Mouse (Mus musculus) NIH3T3 (cell line): Measurements from ENCODE around the gene Lefty1.
"Not testable (repeated sequence)": the region's sequence is repeated elsewhere in the genome, so short reads cannot be mapped to it uniquely, and the experiment has no call there.

Experiments
- DNase-seq: peaks from one replicate; pipeline ENCODE4 v3.0.0-alpha.2; 2012; ENCODE audit warnings: low read depth

Gene Lefty1

GRCm38 (mm10) chr1:180956401-180956800, 21.6 kb downstream of the Lefty1 start:
- DNase-seq, result no peak

- no peak for DNase-seq
Observed at GRCm38 (mm10) chr1:180956973-180957381, 22.2 kb downstream of the Lefty1 start.

GRCm38 (mm10) chr1:180957989-180958388, 23.2 kb downstream of the Lefty1 start:
- no peak for DNase-seq

GRCm38 (mm10) chr1:180958797-180959196, 24.0 kb downstream of the Lefty1 start:
- DNase-seq, result no peak

- DNase-seq, result no peak
Observed at GRCm38 (mm10) chr1:180965786-180966185, 31.0 kb downstream of the Lefty1 start.

GRCm38 (mm10) chr1:180966542-180966941, 31.7 kb downstream of the Lefty1 start:
- peak; percentile 87 for DNase-seq

- no peak for DNase-seq
Observed at GRCm38 (mm10) chr1:180967261-180967660, 32.4 kb downstream of the Lefty1 start.

GRCm38 (mm10) chr1:180972941-180973340, 38.1 kb downstream of the Lefty1 start:
- no peak for DNase-seq

- peak; percentile 82 for DNase-seq
Observed at GRCm38 (mm10) chr1:180974126-180974746, 39.4 kb downstream of the Lefty1 start.

GRCm38 (mm10) chr1:180976110-180976679, 41.4 kb downstream of the Lefty1 start:
- DNase-seq, result peak; percentile 75

GRCm38 (mm10) chr1:180979484-180980251, 44.8 kb downstream of the Lefty1 start:
- DNase-seq, result no peak

GRCm38 (mm10) chr1:180980464-180980863, 45.6 kb downstream of the Lefty1 start:
- DNase-seq, result peak; percentile 41

- not testable (repeated sequence) for DNase-seq
Observed at GRCm38 (mm10) chr1:180981298-180982046, 46.6 kb downstream of the Lefty1 start.

- peak; percentile 37 for DNase-seq
Observed at GRCm38 (mm10) chr1:180986701-180987100, 51.9 kb downstream of the Lefty1 start.

GRCm38 (mm10) chr1:180987759-180988158, 52.9 kb downstream of the Lefty1 start:
- DNase-seq, result peak; percentile 91
